Mouse (Mus musculus): Measurements from ENCODE around the gene Pid1. TPM values are rescaled to one million over a fixed set of nuclear protein-coding genes. Genes with fewer than 3 reads are reported as not detected.

Pid1 gene
- polyA plus RNA-seq, 1 experiment from 2014 or later, result 20.8 TPM

DNA sequence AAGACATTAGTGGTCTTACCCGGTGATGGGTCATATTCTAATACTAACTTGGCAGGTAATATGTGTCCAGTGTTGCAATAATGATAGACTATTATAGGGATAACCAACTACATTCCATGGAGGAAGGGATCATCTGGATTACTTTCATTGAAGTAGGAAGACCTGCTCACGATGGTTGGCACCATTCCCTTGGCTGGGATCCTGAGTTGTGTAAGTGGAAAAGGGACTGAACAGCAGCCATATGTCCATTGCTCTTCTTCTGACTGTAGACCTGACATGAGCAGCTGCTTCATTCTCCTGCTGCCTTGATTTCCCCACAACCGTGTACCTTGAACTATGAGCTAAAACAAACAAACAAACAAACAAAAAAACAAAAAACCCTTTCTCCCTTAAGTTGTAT is 278.6 kb downstream of the Pid1 start:
- no peak for ATAC-seq
- WGBS, result 93% methylated on average over 3 of the region's 3 CpGs

GRCm38 (mm10) chr1:84079566-84079965 is 284.4 kb downstream of the Pid1 start:
- no peaks in the 10 kb centered on the region for H3K9me3 ChIP-seq (ENCODE audit: control insufficient read depth, low read length)
- 68% methylated on average over 8 of the region's 8 CpGs for WGBS

More for the DNA sequence above, 278.6 kb downstream of the Pid1 start:
- no peak overlapping the region for H3K4me3 ChIP-seq (ENCODE audit: low read length)
- H3K4me1 ChIP-seq (ENCODE audit: control insufficient read depth, insufficient read depth, low read length), result no peaks in the 10 kb centered on the region
- H3K9ac ChIP-seq (ENCODE audit: low read depth, low read length), result no peak overlapping the region
- no peaks in the 10 kb centered on the region for H3K9me3 ChIP-seq (ENCODE audit: control insufficient read depth, low read length)
- no peak overlapping the region for H3K27ac ChIP-seq (ENCODE audit: low read length)
- H3K4me2 ChIP-seq (ENCODE audit: low read depth, low read length), result no peak overlapping the region
- no peaks in the 10 kb centered on the region for H3K36me3 ChIP-seq (ENCODE audit: control insufficient read depth, insufficient read depth, low read length)
- no peaks in the 10 kb centered on the region for H3K27me3 ChIP-seq (replicated peaks; ENCODE audit: control insufficient read depth, insufficient read depth, low read length)

DNA sequence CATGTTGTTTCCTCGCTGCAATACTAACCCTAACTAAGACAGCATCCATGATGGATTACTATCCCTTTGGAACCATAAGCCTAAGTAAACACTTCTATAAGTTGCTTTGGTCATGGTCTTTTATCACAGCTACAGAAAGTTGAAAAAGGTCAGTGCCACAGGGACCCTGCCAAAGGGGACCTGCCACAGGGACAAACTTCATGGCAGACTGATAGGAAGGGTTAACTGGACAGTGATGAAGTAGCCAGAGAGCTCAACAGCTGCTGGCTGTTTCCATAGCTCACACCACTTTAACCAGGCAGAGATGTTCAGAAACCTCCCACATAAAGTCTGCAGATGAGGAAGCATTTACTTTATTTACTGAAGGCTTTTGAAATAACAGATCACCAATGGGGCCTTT is 287.0 kb downstream of the Pid1 start:
- WGBS, result 49% methylated on average over 1 of the region's 1 CpGs
- H3K4me3 ChIP-seq (ENCODE audit: low read length), result no peak overlapping the region
- no peak for ATAC-seq
- H3K9ac ChIP-seq (ENCODE audit: low read depth, low read length), result no peak overlapping the region
- no peak overlapping the region for H3K4me2 ChIP-seq (ENCODE audit: low read depth, low read length)
- no peaks in the 10 kb centered on the region for H3K27me3 ChIP-seq (replicated peaks; ENCODE audit: control insufficient read depth, insufficient read depth, low read length)
- no peaks in the 10 kb centered on the region for H3K9me3 ChIP-seq (ENCODE audit: control insufficient read depth, low read length)
- H3K4me1 ChIP-seq (ENCODE audit: control insufficient read depth, insufficient read depth, low read length), result no peaks in the 10 kb centered on the region
- H3K27ac ChIP-seq (ENCODE audit: low read length), result no peak overlapping the region
- H3K36me3 ChIP-seq (ENCODE audit: control insufficient read depth, insufficient read depth, low read length), result no peaks in the 10 kb centered on the region

More at GRCm38 (mm10) chr1:84079566-84079965, 284.4 kb downstream of the Pid1 start:
- H3K9ac ChIP-seq (ENCODE audit: low read depth, low read length), result no peak overlapping the region
- no peaks in the 10 kb centered on the region for H3K36me3 ChIP-seq (ENCODE audit: control insufficient read depth, insufficient read depth, low read length)
- H3K27me3 ChIP-seq (replicated peaks; ENCODE audit: control insufficient read depth, insufficient read depth, low read length), result no peaks in the 10 kb centered on the region
- H3K4me3 ChIP-seq (ENCODE audit: low read length), result no peak overlapping the region
- no peak for ATAC-seq
- H3K4me2 ChIP-seq (ENCODE audit: low read depth, low read length), result no peak overlapping the region
- no peaks in the 10 kb centered on the region for H3K4me1 ChIP-seq (ENCODE audit: control insufficient read depth, insufficient read depth, low read length)
- no peak overlapping the region for H3K27ac ChIP-seq (ENCODE audit: low read length)

DNA sequence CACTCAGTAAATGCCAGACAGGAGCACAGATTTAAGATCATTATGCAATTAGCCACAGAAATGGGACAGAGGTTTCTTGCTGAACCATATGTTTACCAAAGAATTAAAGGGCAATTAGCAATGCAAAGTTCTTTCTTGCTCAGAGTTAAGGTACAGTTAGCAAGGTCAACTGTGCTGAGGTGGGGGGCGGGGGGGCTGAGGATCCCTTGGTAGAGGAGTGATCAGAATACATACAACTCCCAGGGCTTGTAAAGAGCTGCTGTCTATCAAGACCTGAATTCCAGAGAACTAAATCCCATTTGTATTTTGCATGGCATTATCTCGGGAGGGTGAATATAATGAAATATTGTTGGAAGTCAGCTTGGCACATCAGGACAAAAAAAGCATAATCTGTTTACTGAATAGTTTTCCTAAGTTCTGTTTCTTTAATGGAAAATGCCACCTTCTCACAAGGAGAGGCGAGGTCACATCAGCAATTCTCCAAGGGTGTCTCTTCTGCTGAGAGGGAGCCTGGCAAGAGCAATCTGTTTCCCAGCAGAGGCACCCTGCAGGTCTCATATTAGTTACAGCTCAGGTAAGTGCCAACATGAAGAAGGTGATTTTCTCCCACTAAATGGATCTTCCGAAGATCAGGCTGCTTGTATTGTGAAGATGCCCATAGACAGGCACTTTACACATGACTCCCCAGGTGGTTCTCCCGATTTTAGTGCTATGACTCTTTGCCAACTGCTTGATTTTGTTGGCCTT is 306.9 kb downstream of the Pid1 start:
- no peak for ATAC-seq

GRCm38 (mm10) chr1:84056306-84056705 is 307.7 kb downstream of the Pid1 start:
- Histone ChIP-seq H3K4me3 (ENCODE audit: low read length) (no peak overlapping the region), H3K4me2 (ENCODE audit: low read depth, low read length) (no peak overlapping the region), H3K4me1 (ENCODE audit: control insufficient read depth, insufficient read depth, low read length) (no peaks in the 10 kb centered on the region), H3K9me3 (ENCODE audit: control insufficient read depth, low read length) (no peaks in the 10 kb centered on the region), H3K27ac (ENCODE audit: low read length) (no peak overlapping the region), H3K9ac (ENCODE audit: low read depth, low read length) (no peak overlapping the region), H3K36me3 (ENCODE audit: control insufficient read depth, insufficient read depth, low read length) (no peaks in the 10 kb centered on the region), H3K27me3 (replicated peaks; ENCODE audit: control insufficient read depth, insufficient read depth, low read length) (no peaks in the 10 kb centered on the region)
- 64% methylated on average over 1 of the region's 1 CpGs for WGBS
- no peak for ATAC-seq

More for the DNA sequence above, 306.9 kb downstream of the Pid1 start:
- Histone ChIP-seq H3K4me1 (ENCODE audit: control insufficient read depth, insufficient read depth, low read length) (no peaks in the 10 kb centered on the region), H3K27ac (ENCODE audit: low read length) (no peak overlapping the region), H3K36me3 (ENCODE audit: control insufficient read depth, insufficient read depth, low read length) (no peaks in the 10 kb centered on the region), H3K4me3 (ENCODE audit: low read length) (no peak overlapping the region), H3K27me3 (replicated peaks; ENCODE audit: control insufficient read depth, insufficient read depth, low read length) (no peaks in the 10 kb centered on the region), H3K4me2 (ENCODE audit: low read depth, low read length) (no peak overlapping the region), H3K9me3 (ENCODE audit: control insufficient read depth, low read length) (no peaks in the 10 kb centered on the region), H3K9ac (ENCODE audit: low read depth, low read length) (no peak overlapping the region)
- 73% methylated on average over 5 of the region's 5 CpGs for WGBS

DNA sequence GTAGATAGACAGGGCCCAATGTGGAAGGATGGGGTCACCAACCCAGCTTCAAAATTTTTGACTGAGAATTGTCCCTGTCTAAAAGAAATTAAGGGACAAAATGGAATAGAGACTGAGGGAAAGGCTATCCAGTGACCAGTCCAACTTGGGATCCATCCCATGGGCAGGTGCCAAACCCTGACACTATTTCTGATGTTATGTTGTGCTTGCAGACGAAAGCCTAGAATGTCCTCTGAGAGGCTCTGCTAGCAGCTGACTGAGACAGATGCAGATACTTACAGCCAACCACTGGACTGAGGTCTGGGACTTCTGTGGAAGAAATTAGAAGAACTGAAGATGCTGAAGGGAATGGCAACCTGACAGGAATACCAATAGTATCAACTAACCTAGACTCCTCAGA is 338.2 kb downstream of the Pid1 start:
- Histone ChIP-seq H3K4me2 (ENCODE audit: low read depth, low read length) (no peak overlapping the region), H3K4me1 (ENCODE audit: control insufficient read depth, insufficient read depth, low read length) (no peaks in the 10 kb centered on the region), H3K27me3 (replicated peaks; ENCODE audit: control insufficient read depth, insufficient read depth, low read length) (no peaks in the 10 kb centered on the region), H3K9me3 (ENCODE audit: control insufficient read depth, low read length) (no peaks in the 10 kb centered on the region), H3K36me3 (ENCODE audit: control insufficient read depth, insufficient read depth, low read length) (no peaks in the 10 kb centered on the region), H3K27ac (ENCODE audit: low read length) (no peak overlapping the region), H3K4me3 (ENCODE audit: low read length) (no peak overlapping the region), H3K9ac (ENCODE audit: low read depth, low read length) (no peak overlapping the region)
- WGBS, result 74% methylated on average over 1 of the region's 1 CpGs
- ATAC-seq, result no peak

- no peak overlapping the region for H3K4me2 ChIP-seq (ENCODE audit: low read depth, low read length)
- no peaks in the 10 kb centered on the region for H3K4me1 ChIP-seq (ENCODE audit: control insufficient read depth, insufficient read depth, low read length)
- no peak overlapping the region for H3K27ac ChIP-seq (ENCODE audit: low read length)
- no peak overlapping the region for H3K9ac ChIP-seq (ENCODE audit: low read depth, low read length)
- ATAC-seq, result no peak
- 78% methylated on average over 4 of the region's 4 CpGs for WGBS
- no peaks in the 10 kb centered on the region for H3K9me3 ChIP-seq (ENCODE audit: control insufficient read depth, low read length)
- H3K4me3 ChIP-seq (ENCODE audit: low read length), result no peak overlapping the region
- no peaks in the 10 kb centered on the region for H3K36me3 ChIP-seq (ENCODE audit: control insufficient read depth, insufficient read depth, low read length)
- no peaks in the 10 kb centered on the region for H3K27me3 ChIP-seq (replicated peaks; ENCODE audit: control insufficient read depth, insufficient read depth, low read length)
Observed at GRCm38 (mm10) chr1:84012871-84013375, 351.1 kb downstream of the Pid1 start.

DNA sequence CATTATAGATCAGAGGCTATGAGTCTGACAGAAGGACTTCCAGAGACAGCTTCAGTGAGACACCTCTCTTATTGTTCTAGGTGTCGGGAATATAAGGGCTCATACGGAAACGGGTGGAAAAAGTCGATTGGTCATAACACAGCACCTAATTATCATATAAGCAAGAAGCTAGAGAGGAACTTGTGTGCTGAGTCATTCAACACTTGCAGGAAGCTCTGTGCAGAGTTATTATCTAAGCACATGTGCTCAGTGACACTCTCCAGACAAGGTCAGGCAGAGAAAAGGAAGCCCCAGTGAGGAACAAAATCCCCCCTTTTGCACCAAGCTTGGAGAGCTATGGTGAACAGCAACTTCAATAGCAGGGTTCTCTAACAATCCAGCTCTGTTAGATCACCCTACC is 361.4 kb downstream of the Pid1 start:
- H3K4me1 ChIP-seq (ENCODE audit: control insufficient read depth, insufficient read depth, low read length), result no peaks in the 10 kb centered on the region
- H3K27ac ChIP-seq (ENCODE audit: low read length), result no peak overlapping the region
- H3K4me2 ChIP-seq (ENCODE audit: low read depth, low read length), result no peak overlapping the region
- no peaks in the 10 kb centered on the region for H3K9me3 ChIP-seq (ENCODE audit: control insufficient read depth, low read length)
- no peaks in the 10 kb centered on the region for H3K36me3 ChIP-seq (ENCODE audit: control insufficient read depth, insufficient read depth, low read length)
- H3K4me3 ChIP-seq (ENCODE audit: low read length), result no peak overlapping the region
- no peak for ATAC-seq
- 81% methylated on average over 4 of the region's 4 CpGs for WGBS
- H3K27me3 ChIP-seq (replicated peaks; ENCODE audit: control insufficient read depth, insufficient read depth, low read length), result no peaks in the 10 kb centered on the region
- H3K9ac ChIP-seq (ENCODE audit: low read depth, low read length), result no peak overlapping the region
